In the genomic region with DNA sequence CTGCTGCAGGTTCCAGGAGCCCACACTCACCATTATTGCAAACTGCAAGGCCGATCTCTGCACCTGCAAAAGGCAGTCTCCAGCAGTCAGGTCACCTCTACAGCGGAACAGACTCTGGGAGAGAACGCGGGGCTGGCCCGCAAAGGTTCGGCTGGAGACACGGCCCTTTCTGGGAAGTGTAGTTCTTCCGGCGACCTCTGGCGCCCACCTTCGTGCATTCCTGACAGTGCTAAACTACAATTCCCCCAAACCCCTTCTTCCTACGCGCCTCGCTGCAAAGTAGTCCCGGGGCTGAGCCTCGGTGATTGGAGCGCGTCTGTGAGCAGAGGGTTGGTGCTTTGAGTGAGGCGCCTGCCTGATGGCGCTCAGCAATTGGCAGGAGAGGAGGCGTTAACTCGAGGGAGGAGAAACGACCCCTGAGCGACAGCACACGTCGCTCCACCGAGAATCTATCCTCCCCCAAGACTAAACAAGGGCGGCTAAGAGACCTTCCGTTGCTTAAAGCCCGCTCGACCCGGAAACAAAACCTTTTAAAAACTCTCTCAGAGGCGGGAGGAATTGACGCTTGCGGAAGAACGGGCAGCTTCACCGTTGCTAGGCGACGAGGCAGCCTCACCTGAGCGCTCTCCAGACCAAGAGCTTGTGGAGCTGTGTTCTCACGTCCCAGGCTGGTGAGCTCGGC, we compare ENCODE assay signal across 8 mouse cellular contexts. TPM values are rescaled to one million over a fixed set of nuclear protein-coding genes. Genes with fewer than 3 reads are reported as not detected.
DNase-seq lines count a peak whose midpoint lies in the region; ATAC-seq and TF ChIP-seq lines count a peak whose summit lies in the region.

A gene (plus strand): TSS at position 536 of the 682 bp plus-strand sequence.
A gene (minus strand): TSS at position 668 of the 682 bp plus-strand sequence.

- H3K27me3 ChIP-seq in G1E (ENCODE audit: insufficient read depth, low read length), result no peaks in the 10 kb centered on the region
- H3K27me3 ChIP-seq in forebrain, embryonic 16.5 days (replicated peaks; ENCODE audit: control insufficient read depth, insufficient read depth, low read length), result no peaks in the 10 kb centered on the region
- no peaks in the 10 kb centered on the region for H3K27me3 ChIP-seq in lung, embryonic 14.5 days (ENCODE audit: insufficient read depth, low read length)
- H3K27me3 ChIP-seq in thymus, adult 2 months (ENCODE audit: control insufficient read depth, insufficient read depth, low read length), result no peaks in the 10 kb centered on the region

- H3K4me1 ChIP-seq in G1E (ENCODE audit: insufficient read depth, low read depth, low read length), result peaks cover 27% of the 10 kb centered on the region
- H3K4me1 ChIP-seq in forebrain, embryonic 16.5 days (replicated peaks; ENCODE audit: control insufficient read depth, insufficient read depth, low read length), result peaks cover 22% of the 10 kb centered on the region
- no peaks in the 10 kb centered on the region for H3K4me1 ChIP-seq in lung, embryonic 14.5 days (ENCODE audit: insufficient read depth)
- H3K4me1 ChIP-seq in olfactory bulb, adult 2 months (ENCODE audit: control insufficient read depth, insufficient read depth, low read length), result no peaks in the 10 kb centered on the region
- peaks cover 8% of the 10 kb centered on the region for H3K4me1 ChIP-seq in thymus, adult 2 months (replicated peaks; ENCODE audit: control insufficient read depth, insufficient read depth, low read length)

- TF ChIP-seq POLR2A in olfactory bulb, adult 2 months (IDR thresholded peaks at IDR 0.05; ENCODE audit: insufficient read depth, low read depth, low read length), result peak; percentile 63
- TF ChIP-seq POLR2A in thymus, adult 2 months (IDR thresholded peaks at IDR 0.05; ENCODE audit: control insufficient read depth, extremely low read depth, insufficient read depth, low read length, poor library complexity), result peak; percentile 78; the same call in 1 of the 2 replicates

- peaks cover 8% of the 10 kb centered on the region for H3K36me3 ChIP-seq in G1E (replicated peaks)
- no peaks in the 10 kb centered on the region for H3K36me3 ChIP-seq in forebrain, embryonic 16.5 days (ENCODE audit: control insufficient read depth, insufficient read depth)
- no peaks in the 10 kb centered on the region for H3K36me3 ChIP-seq in lung, embryonic 14.5 days (ENCODE audit: insufficient read depth)
- 0 out of 2 replicates have a peak, but pooled peaks cover 2% of the 10 kb centered on the region for H3K36me3 ChIP-seq in thymus, adult 2 months (ENCODE audit: control insufficient read depth, insufficient read depth, low read length)

- H3K27ac ChIP-seq in forebrain, embryonic 16.5 days (ENCODE audit: low read length), result peak within 1 kb of the TSS; percentile 82
- H3K27ac ChIP-seq in layer of hippocampus, adult 2 months, result peak within 1 kb of the TSS; percentile 97
- H3K27ac ChIP-seq in lung, embryonic 14.5 days (ENCODE audit: low read depth), result peak within 1 kb of the TSS; percentile 76; the same call in 1 of the 2 replicates
- peak within 1 kb of the TSS; percentile 94 for H3K27ac ChIP-seq in olfactory bulb, adult 2 months (ENCODE audit: insufficient read depth, low read depth, low read length)
- peak within 1 kb of the TSS; percentile 48; the same call in 1 of the 2 replicates for H3K27ac ChIP-seq in thymus, adult 2 months (ENCODE audit: control insufficient read depth, insufficient read depth, low read length)

- ATAC-seq in G1E (ENCODE audit: extremely low read depth, insufficient number of reproducible peaks, low FRiP score, poor library complexity, severe bottlenecking), result peak; percentile 92
- peak; percentile 99 for ATAC-seq in forebrain, embryonic 16.5 days
- ATAC-seq in lung, embryonic 14.5 days (ENCODE audit: insufficient read depth), result peak; percentile 99

- intact Hi-C loops in heart, postnatal 36 days (cut with DNase I), result loop anchor here (2.0 kb wide), 1 partner anchor 201 kb away; a partner anchor contains a TSS

- H3K9ac ChIP-seq in forebrain, embryonic 16.5 days (replicated peaks; ENCODE audit: low read depth, low read length), result peak within 1 kb of the TSS; percentile 71
- H3K9ac ChIP-seq in lung, embryonic 14.5 days, result peak within 1 kb of the TSS; percentile 75

- H3K4me2 ChIP-seq in forebrain, embryonic 16.5 days (ENCODE audit: low read length), result peak within 1 kb of the TSS; percentile 89
- peak within 1 kb of the TSS; percentile 70 for H3K4me2 ChIP-seq in lung, embryonic 14.5 days

- peak; percentile 84 for DNase-seq in G1E (ENCODE audit: low spot score)
- peak; percentile 94 to 97 for DNase-seq in cerebellum, adult 18-20 months
- peak; percentile 87 to 90 for DNase-seq in heart, postnatal 36 days
- peak; percentile 95 to 99 for DNase-seq in layer of hippocampus, adult 2 months (ENCODE audit: low spot score in 2 of 2)
- peak; percentile 98 for DNase-seq in lung, embryonic 14.5 days
- peak; percentile 93 for DNase-seq in thymus, adult 2 months

- no peak for TF ChIP-seq CTCF in G1E (IDR thresholded peaks at IDR 0.05; ENCODE audit: low read depth, low read length)
- TF ChIP-seq CTCF in layer of hippocampus, adult 2 months (conservative IDR thresholded peaks at IDR 0.05), result peak; percentile 67
- TF ChIP-seq CTCF in lung, embryonic 14.5 days (IDR thresholded peaks at IDR 0.05; ENCODE audit: low read depth), result peak; percentile 57
- TF ChIP-seq CTCF in olfactory bulb, adult 2 months (IDR thresholded peaks at IDR 0.05; ENCODE audit: insufficient read depth, low read depth, low read length), result no peak
- TF ChIP-seq CTCF in thymus, adult 2 months (IDR thresholded peaks at IDR 0.05; ENCODE audit: borderline replicate concordance, control insufficient read depth, extremely low read depth, insufficient read depth, low read length, poor library complexity), result peak; percentile 72; the same call in 1 of the 2 replicates

- WGBS in forebrain, embryonic 16.5 days, result under 1% methylated on average over 42 of the region's 42 CpGs
- WGBS in lung, embryonic 14.5 days, result under 1% methylated on average over 42 of the region's 42 CpGs
- under 1% methylated on average over 42 of the region's 42 CpGs for WGBS in olfactory bulb, adult 2 months
- WGBS in thymus, adult 2 months, result under 1% methylated on average over 42 of the region's 42 CpGs

- H3K4me3 ChIP-seq in G1E (ENCODE audit: low read depth, low read length), result peak within 1 kb of the TSS; percentile 82
- H3K4me3 ChIP-seq in forebrain, embryonic 16.5 days (replicated peaks; ENCODE audit: low read length), result peak within 1 kb of the TSS; percentile 69
- peak within 1 kb of the TSS; percentile 88 for H3K4me3 ChIP-seq in layer of hippocampus, adult 2 months
- H3K4me3 ChIP-seq in lung, embryonic 14.5 days (ENCODE audit: low read depth, low read length), result peak within 1 kb of the TSS; percentile 84
- H3K4me3 ChIP-seq in olfactory bulb, adult 2 months (ENCODE audit: insufficient read depth, low read depth, low read length), result peak within 1 kb of the TSS; percentile 81
- H3K4me3 ChIP-seq in thymus, adult 2 months (ENCODE audit: control insufficient read depth, insufficient read depth, low read length), result peak within 1 kb of the TSS; percentile 90

- no peaks in the 10 kb centered on the region for H3K9me3 ChIP-seq in G1E (replicated peaks)
- no peaks in the 10 kb centered on the region for H3K9me3 ChIP-seq in forebrain, embryonic 16.5 days (ENCODE audit: control insufficient read depth, low read length)
- no peaks in the 10 kb centered on the region for H3K9me3 ChIP-seq in lung, embryonic 14.5 days (ENCODE audit: low read depth, low read length)

RNA-seq across cellular contexts. Expression of the first gene that starts in this region (rescaled TPM):
- total RNA-seq in G1E (2014; fragmentation: Nextera tagmentation) (3.9 and 5.7 TPM in 2 replicates), G1E (2017) (6.3 and 6.7 TPM in 2 replicates)
- polyA plus RNA-seq in G1E (2012), result 0.20 and 0.21 TPM in 2 replicates
- polyA plus RNA-seq in forebrain, embryonic 16.5 days (2015; fragmentation: Nextera tagmentation; extraction: Ambion mirVana), result 10.8 and 12.0 TPM in 2 replicates
- 1 to 10 TPM; 4.8 TPM for total RNA-seq in heart, postnatal 36 days (2021)
- total RNA-seq in layer of hippocampus, adult 2 months (2021), result 10 to 100 TPM; 10.5 to 13.0 TPM
- polyA plus RNA-seq in lung, embryonic 14.5 days (2014; fragmentation: Nextera tagmentation; extraction: Ambion mirVana), result 10.1 and 10.7 TPM in 2 replicates
- polyA plus RNA-seq in olfactory bulb, adult 2 months (2012; ENCODE audit: insufficient read depth, insufficient read length, low replicate concordance, missing spikeins), result not detected in 2 replicates
- polyA plus RNA-seq in thymus, adult 2 months (2012; rRNA removed), result 2.7 and 4.0 TPM in 2 replicates

RNA-seq across cellular contexts. Expression of the second gene that starts in this region (rescaled TPM):
- total RNA-seq in G1E (2014; fragmentation: Nextera tagmentation) (114 and 157 TPM in 2 replicates), G1E (2017) (130 and 168 TPM in 2 replicates)
- 9.9 and 10.3 TPM in 2 replicates for polyA plus RNA-seq in G1E (2012)
- polyA plus RNA-seq in forebrain, embryonic 16.5 days (2015; fragmentation: Nextera tagmentation; extraction: Ambion mirVana), result 453 and 497 TPM in 2 replicates
- total RNA-seq in heart, postnatal 36 days (2021), result 1,000 to 10,000 TPM; 2,443 to 2,451 TPM
- 100 to 1,000 TPM; 667 to 677 TPM for total RNA-seq in layer of hippocampus, adult 2 months (2021)
- 330 and 378 TPM in 2 replicates for polyA plus RNA-seq in lung, embryonic 14.5 days (2014; fragmentation: Nextera tagmentation; extraction: Ambion mirVana)
- 193 TPM in 1 of 2 replicates, not detected in the other for polyA plus RNA-seq in olfactory bulb, adult 2 months (2012; ENCODE audit: insufficient read depth, insufficient read length, low replicate concordance, missing spikeins)
- 147 and 191 TPM in 2 replicates for polyA plus RNA-seq in thymus, adult 2 months (2012; rRNA removed)

Comparison
In these comparisons a context has a peak if more than half of its experiments do, and no peak if none do; other contexts are left out.
1. Peak in every context shown above with its lines: DNase-seq, ATAC-seq, H3K4me3 ChIP-seq and H3K27ac ChIP-seq.
2. RNA of the second gene that starts in this region (polyA plus RNA-seq): 453 to 497 TPM in forebrain, embryonic 16.5 days, 330 to 378 TPM in lung, embryonic 14.5 days, 193 TPM in olfactory bulb, adult 2 months and 147 to 191 TPM in thymus, adult 2 months; 9.9 to 10.3 TPM in G1E; every median in the first group is over 10 times any median in the second.
3. CTCF ChIP-seq: peak in layer of hippocampus, adult 2 months (single experiment), lung, embryonic 14.5 days (single experiment) and thymus, adult 2 months (single experiment); none in G1E (single experiment) and olfactory bulb, adult 2 months (single experiment).